Mouse (Mus musculus) liver, embryonic 14.5 days (tissue): ENCODE measurements at regions not wholly inside any gene's neighbourhood (a gene's known extent, or its start where the extent isn't known, plus 50 kb on each side); places are given as distances from the start of the nearest gene placed in this dataset.

Source experiments
- CTCF ChIP-seq: IDR thresholded peaks from 2 replicates; pipeline ENCODE4 v1.5.1; 2016; ENCODE audit warnings: antibody characterized with exemption, low read depth, control low read depth
- EP300 ChIP-seq: IDR thresholded peaks from 2 replicates; pipeline ENCODE4 v1.6.1; 2016; ENCODE audit warnings: antibody characterized with exemption, low read depth

DNA sequence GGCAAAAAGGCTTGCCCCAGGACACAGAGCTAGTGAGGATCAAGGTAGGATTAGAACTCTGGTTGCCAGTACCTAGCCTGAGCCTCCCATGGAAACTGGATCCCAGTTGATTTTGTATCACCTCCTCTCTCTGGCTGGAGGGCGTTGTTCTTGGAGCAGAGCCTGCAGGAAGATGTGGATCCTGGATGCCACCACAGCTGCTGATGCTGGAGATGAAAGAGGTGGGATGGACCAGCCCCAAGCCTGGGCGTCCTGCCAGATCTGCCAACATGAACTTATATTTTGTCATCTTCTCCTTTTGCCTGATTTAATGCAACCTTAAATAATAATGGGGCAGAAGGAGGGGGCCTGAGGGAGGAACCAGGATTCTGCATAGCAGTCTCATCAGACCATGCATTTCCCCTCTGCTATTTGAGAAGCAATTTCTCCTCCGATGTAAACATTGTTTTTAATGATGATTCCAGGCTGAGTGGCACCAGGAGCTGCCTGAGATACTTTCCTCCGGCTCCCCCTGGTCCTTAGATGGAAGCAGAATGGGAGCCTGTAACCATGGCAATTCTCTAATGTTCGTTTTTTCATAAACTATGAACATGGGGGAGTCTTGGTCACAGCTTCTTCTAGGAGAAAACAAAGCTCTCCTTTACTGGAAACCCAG is 107.8 kb upstream of the Sorcs3 start:
- TF ChIP-seq CTCF (no peak), EP300 (no peak)
